Mouse (Mus musculus) left cerebral cortex, postnatal 36 days (tissue): ENCODE measurements around the gene Adgre5. TPM values are rescaled to one million over a fixed set of nuclear protein-coding genes. Genes with fewer than 3 reads are reported as not detected.

ENCODE experiments used
- DNase-seq, 2 experiments: peaks; one replicate each; pipeline ENCODE4 v3.0.0; 2021 to 2022; ENCODE audit warnings: low spot score in 2 of 2, mixed read lengths in 1 of 2
- intact Hi-C: fragments of 180-260 bp; cut with DNase I; formaldehyde crosslinking; loops from one replicate; pipeline ENCODE4 v1.15.1; 2025
- microRNA-seq: library from miRNA; unstranded; fragments of <30 nt; microRNA quantifications from one replicate; pipeline ENCODE4 v1.2.0, GENCODE M21; 2022
- total RNA-seq, 2 experiments: library from RNA; stranded (reverse); gene quantifications; 2 replicates each; pipeline ENCODE4 v1.2.3; 2021

Adgre5 gene
- total RNA-seq, 2 experiments from 2014 or later = 6.0 to 10.8 TPM

GRCm38 (mm10) chr8:83698291-83698660, 42.9 kb downstream of the Adgre5 start:
- DNase-seq = peak in 1 of 2 experiments; percentile 62
- intact Hi-C loops = loop anchor here (5.0 kb wide), 1 partner anchor 36 kb away; no protein-coding TSS in a partner anchor

DNA sequence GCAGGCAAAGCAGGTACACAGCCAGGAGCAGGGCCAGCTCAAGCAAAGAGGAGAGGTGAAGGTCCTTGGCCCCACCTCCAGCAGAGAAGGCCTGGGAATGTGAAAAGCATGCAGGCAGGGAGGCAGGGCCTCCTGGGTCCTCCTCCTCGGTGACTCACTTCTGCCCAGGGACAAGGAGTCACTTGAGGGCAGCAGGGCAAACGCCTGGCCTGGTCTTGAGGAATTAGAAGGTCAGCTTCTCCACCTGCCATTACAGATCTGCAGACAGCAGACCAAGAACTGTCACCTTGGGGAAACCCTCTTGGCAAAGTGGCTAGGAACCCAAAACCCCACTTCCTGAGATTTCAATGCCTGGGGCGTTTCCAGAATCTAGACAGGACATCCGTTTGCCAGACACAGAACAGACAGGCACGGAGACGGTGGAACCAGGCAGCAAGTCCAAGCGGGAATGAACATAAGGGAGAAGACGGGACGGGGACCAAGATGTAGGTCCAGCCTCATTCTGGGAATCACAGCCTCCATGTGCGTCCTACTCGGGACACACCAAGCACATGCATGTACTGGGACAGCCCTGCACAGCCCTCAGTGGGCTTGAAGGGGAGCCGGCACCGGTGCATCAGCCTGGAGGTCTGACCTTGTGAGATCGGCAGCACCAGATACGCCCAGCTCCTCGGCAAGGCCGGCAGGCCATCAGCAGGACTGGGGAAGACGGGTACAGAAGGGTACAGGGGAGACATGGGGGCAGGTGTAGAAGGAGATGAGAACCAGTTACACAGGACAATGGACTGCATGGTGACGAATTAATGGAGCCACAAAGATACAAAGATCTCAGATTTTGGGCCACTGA, 43.5 kb downstream of the Adgre5 start:
- no peak for DNase-seq
- intact Hi-C loops = loop anchor here (5.0 kb wide), 1 partner anchor 35 kb away; no protein-coding TSS in a partner anchor

DNA sequence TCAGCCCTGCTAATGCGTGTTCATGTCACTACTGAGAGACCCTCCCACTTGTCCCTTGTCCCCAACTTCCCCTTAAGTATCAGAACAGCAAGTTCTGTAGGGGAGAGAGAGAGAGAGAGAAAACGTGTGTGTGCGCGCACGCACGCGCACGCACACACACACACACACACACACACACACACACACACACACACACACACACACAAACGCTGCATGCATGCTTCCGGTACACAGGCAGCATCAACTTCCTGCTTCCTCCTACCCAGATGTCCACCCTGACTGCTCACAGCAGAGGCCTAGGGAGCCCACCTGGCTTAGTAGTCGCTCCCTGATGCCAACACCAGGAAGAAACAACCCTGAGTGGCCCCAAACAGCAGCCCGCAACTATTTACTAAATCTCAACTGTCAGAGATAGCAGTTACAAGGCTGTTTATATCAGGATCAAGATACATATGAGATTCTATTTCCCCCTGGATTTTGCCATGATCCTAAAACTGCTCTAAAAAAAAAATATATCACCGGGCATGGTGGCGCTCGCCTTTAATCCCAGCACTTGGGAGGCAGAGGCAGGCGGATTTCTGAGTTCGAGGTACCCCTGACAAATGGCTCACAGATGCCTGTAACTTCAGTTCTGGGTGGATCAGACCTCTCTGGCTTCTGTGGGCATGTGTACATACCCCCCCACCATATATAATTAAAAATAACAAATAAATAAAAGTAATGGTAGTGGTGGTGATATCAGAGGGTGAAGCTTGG, 45.6 kb downstream of the Adgre5 start:
- DNase-seq = no peak
- intact Hi-C loops = loop anchor here (5.0 kb wide), 1 partner anchor 33 kb away; no protein-coding TSS in a partner anchor

DNA sequence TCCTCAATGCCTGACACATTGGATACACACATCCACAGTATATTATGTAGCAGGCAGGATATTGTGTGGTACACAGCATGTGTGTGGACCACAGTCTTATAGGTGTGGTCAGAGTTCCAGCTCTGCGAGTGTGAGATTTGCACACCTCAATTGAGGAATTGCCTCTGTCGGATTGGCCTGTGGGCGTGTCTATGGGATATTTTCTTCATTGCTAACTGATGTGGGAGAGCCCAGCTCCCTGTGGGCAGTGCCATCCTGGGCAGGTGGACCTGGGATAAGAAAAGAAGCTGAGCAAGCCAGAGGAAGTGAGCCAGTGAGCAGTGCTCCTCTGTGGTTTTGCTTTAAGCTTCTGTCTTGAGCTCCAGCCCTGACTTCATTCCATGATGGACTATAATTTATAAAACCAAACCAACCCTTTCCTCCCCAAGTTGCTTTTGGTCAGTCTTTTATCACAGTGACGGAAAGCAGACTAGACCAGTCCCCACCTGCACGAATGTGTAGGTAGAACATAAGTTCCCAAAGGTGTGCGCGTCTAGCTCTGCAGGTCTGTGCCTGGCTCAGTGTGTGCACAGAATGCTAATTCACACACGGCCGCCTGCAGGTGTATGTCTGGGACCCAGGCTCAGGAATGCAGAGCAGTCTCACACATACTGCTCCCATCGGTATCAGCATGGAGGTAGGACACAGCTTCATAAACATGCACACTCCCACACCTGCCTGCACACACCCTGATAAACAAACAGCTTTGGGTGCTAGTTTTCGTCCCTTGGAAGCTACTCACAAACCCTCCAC, 46.6 kb downstream of the Adgre5 start:
- DNase-seq = peak in 1 of 2 experiments; percentile 55
- intact Hi-C loops = loop anchor here (5.0 kb wide), 1 partner anchor 32 kb away; no protein-coding TSS in a partner anchor

DNA sequence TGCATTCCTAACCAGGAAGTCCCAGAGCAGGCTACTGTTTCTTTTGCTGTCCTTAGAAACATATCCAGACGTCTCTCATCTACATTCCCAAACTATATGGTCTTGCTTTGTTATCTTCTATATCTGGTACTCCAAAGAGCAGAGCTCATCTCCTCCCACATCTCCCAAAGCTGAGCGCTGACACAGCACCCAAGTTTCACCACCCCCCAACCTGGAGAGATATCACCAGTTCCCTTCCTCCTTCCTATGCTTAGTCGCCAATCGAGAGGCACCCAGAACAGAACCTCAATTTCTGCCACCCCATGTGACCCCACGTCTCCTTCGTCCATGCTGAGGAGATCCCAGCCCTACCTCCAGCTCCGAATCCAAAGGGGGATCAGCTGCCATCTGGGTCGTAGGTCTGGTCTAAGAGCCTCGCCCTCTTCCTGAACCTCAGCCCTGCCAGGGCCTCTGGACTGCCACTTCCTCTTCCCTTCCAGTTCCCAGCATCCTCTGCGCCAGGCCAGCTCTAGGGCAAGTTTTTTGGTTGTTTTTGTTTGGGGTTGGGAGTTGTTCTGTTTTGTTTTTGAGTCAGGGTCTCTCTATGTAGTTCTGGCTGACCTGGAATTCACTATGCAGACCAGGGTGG, 47.4 kb downstream of the Adgre5 start:
- intact Hi-C loops = no loop called here
- DNase-seq = peak in 1 of 2 experiments; percentile 45

- intact Hi-C loops = no loop called here
- no peak for DNase-seq
These were observed 51.9 kb downstream of the Adgre5 start for GRCm38 (mm10) chr8:83689264-83689663.

DNA sequence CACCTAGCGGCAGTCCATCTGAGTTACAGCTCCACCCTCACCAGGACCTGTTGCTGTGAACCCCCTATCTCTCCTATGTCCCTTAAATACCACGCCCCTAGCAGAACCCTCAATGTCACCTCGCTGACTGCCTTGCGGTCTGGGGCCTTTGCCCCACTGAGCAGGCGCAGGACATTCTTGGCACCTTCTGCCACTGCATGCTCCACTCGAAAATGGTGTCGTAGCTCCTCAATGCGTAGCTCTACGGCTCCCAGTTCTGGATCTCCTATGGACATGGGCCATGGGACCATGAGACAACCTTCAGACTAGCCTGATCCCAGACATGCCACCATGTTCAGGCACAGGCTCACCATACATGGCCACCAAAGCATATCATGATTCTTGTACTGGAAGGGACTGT, 56.6 kb downstream of the Adgre5 start:
- DNase-seq = no peak
- intact Hi-C loops = no loop called here

DNA sequence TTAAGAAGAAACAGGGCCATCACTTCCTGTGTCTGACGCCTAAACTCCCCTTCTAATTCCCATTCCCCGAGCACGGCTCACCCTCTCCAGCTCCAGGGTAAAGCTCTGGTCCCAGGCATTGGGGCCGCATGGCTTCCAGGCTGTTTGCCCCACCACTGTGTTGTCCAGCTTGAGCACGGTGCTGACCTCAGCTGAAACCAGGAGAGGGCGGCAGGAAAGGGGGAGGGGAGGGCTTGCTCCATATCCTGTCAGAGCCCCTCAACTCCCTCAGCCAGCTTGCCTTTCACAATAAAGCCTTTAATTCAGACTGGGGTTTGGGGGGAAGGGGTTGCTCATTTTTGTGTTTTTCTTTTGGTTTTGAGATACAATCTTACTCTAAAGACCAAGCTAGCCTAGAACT, 60.0 kb downstream of the Adgre5 start:
- intact Hi-C loops = no loop called here
- no peak for DNase-seq

DNA sequence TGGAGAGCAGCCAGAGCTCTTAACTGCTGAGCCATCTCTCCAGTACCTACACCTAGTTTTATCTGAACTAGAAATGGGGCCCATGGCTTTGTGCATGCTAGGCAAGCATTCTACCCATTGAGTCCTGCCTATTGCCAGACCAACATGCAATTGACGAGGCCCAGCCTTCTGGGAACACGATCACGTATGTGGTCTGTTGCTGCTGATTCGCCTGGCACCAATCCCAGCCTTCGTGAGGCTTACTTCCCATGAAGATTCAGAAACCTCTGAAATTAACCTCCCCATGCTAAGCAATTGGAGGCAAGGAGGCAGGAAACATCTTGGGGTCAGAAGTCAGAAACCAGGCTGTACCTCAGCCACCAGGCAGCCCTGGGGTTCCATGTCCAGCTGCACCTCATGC, 60.5 kb downstream of the Adgre5 start:
- intact Hi-C loops = no loop called here

DNA sequence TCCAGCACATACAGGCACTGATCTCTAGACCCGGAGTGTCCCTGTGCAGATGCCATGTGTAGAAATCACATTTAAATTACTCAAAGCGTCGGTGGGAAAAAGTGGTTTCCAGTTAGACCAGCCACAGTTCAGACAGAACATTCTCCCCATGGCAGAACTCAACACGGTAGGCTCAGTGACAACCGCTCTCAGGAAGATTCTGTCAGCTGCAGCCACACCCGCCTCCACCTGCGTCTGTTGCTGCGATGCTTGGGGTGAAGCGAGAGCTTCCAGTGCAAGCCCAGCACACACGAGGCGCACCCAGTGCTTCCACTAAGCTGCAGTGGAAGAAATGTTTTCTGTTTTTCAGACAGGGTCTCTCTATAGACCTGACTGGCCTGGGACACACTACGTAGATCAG, 61.3 kb downstream of the Adgre5 start:
- intact Hi-C loops = no loop called here
- DNase-seq = peak; percentile 59 to 74

More for the DNA sequence above, 60.5 kb downstream of the Adgre5 start:
- no peak for DNase-seq

DNA sequence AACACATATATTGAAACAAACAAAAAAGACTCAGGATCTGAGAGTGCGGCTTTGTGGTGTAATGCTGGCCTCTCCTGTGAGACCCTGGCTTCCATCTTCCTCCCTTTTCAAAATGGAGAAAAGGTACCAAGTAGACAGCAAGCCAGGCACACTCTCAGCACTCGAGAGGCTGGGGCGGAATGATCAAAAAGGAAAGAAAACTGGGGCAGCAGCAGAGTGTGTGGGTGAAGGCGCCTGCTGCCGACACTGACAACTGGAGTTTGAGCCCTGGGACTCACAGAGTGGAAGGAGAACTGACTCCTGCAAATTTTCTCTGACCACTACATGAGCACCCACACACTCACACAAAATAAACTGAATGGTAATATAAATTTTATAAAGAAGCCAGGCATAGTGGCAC, 66.6 kb downstream of the Adgre5 start:
- intact Hi-C loops = no loop called here
- DNase-seq = peak in 1 of 2 experiments; percentile 65

Small RNA genes lying within 50 kb of the gene (microRNA-seq; reads per million reads assigned to microRNA genes)
- gene Mir1668 = not detected

Other genes with a start within 250 kb of the Adgre5 start
- gene Olfr370, start 205.5 kb downstream of the Adgre5 start, total RNA-seq = not detected
- 100 to 1,000 TPM; 134 to 156 TPM for gene Ndufb7, start 174.7 kb downstream of the Adgre5 start, total RNA-seq
- 100 to 1,000 TPM; 564 to 620 TPM for gene Tecr, start 133.4 kb downstream of the Adgre5 start, total RNA-seq
- gene Dnajb1, start 133.1 kb downstream of the Adgre5 start, total RNA-seq = 10 to 100 TPM; 49.4 to 54.2 TPM
- 100 to 1,000 TPM in 1 of 2 experiments, 10 to 100 TPM in 1; 89.8 to 105 TPM for gene Gipc1, start 88.6 kb downstream of the Adgre5 start, total RNA-seq
- gene Ptger1, start 74.6 kb downstream of the Adgre5 start, total RNA-seq = 1 to 10 TPM; 1.1 to 1.2 TPM
- gene Pkn1, start 42.1 kb downstream of the Adgre5 start, total RNA-seq = 10 to 100 TPM; 52.9 to 65.1 TPM
- gene Ddx39, start 26.1 kb downstream of the Adgre5 start, total RNA-seq = 10 to 100 TPM; 15.4 to 18.6 TPM
- 100 to 1,000 TPM; 422 to 433 TPM for gene Adgrl1, start 158.8 kb upstream of the Adgre5 start, total RNA-seq
- under 1 TPM; 0.25 to 0.54 TPM for gene Gm10644, start 213.9 kb upstream of the Adgre5 start, total RNA-seq
- under 1 TPM; 0.39 to 0.48 TPM for gene Asf1b, start 214.2 kb upstream of the Adgre5 start, total RNA-seq
- gene Prkaca, start 231.7 kb upstream of the Adgre5 start, total RNA-seq = 100 to 1,000 TPM; 243 to 267 TPM